Mouse (Mus musculus) heart, postnatal 14 days (tissue): ENCODE data around the gene Gramd1a. TPM values are rescaled to one million over a fixed set of nuclear protein-coding genes. Genes with fewer than 3 reads are reported as not detected.

Source experiments
- DNase-seq, 2 experiments: peaks; one replicate each; pipeline ENCODE4 v3.0.0; 2021 to 2022
- intact Hi-C: fragments of 180-260 bp; cut with DNase I; formaldehyde crosslinking; loops from one replicate; pipeline ENCODE4 v1.15.1; 2025
- total RNA-seq, 2 experiments: library from RNA; stranded (reverse); gene quantifications; 2 replicates each; pipeline ENCODE4 v1.2.3; 2021

Gramd1a gene
- total RNA-seq, 2 experiments from 2014 or later: 30.3 to 34.1 TPM

DNA sequence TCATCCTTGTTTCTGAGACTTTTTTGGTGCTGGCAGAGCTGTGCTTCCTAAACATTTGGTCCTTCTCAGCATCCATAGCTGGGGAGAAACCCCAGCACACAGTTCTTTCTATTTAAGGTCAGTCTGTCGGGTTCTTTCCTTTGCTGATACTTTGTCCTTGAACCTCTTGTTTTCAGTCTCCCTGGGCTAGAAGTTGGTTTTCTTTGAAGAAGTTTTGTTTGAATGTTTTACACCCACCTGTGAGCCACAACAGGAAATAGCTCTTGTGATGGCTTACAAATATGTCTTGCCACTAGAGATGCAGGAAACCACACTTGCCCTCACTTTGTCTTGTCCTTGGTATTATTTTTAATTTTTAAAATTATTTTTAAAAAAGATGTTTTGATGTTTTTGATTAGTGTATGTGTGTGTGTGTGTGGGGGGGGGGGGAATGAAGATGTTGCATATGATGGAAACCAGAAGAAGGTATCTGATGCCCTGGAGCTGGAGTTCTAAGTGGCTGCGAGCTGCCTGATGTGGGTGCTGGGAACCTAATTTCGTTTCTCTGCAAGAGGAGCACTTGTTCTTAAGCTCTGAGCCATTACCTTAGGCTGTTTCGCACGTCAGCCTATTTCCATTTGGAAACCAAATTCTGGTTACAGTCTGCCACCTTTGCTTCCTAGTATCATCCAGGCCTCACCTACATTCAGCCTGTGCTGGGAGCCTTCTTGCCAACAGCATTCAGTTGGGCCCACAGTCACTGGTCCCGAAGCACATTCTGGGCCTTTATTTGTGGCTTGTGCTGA lies 2.0 kb downstream of the Gramd1a start:
- DNase-seq: no peak
- intact Hi-C loops: no loop called here

GRCm38 (mm10) chr7:31151301-31152241 lies 4.1 kb downstream of the Gramd1a start:
- intact Hi-C loops: no loop called here

DNA sequence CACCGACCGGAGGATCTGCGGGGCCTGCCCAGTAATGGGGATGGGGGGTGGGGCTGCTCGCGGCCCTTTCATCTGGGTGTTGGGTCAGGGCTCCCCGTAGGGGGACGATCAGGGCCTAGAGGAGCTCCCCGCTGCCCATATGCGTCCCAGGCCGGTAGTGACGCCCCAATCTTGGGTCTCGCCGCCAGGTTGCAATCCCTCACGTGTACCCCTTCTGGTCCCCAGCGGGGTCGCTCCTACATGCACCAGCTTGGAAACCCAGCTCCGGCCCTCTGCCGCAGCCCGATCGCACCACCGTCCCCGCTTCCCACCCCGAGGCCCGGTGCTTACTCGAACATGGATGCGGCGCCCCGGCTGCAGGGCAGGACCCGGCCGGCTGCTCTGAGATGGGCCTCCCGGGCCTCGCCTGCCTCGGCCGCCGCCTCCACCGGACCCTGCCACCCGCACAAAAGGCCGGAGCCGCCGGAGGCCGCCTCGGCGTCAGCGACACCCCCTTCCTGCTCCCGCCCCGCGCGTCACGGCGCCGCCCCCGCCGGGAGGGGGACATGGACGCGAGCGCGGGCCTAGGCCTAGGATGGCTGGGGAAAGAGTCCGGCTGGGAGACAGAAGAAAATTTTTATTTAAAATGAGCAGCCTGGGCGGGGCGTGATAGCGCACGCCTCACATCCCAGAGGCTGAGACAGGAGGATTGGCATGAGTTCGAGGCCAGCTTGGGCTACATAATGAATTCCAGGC lies 5.0 kb downstream of the Gramd1a start:
- intact Hi-C loops: no loop called here
- peak; percentile 95 for DNase-seq

More at GRCm38 (mm10) chr7:31151301-31152241, 4.1 kb downstream of the Gramd1a start:
- peak; percentile 68 to 70 for DNase-seq

- intact Hi-C loops: no loop called here
- no peak for DNase-seq
Measured at GRCm38 (mm10) chr7:31149751-31150565, 5.7 kb downstream of the Gramd1a start.

DNA sequence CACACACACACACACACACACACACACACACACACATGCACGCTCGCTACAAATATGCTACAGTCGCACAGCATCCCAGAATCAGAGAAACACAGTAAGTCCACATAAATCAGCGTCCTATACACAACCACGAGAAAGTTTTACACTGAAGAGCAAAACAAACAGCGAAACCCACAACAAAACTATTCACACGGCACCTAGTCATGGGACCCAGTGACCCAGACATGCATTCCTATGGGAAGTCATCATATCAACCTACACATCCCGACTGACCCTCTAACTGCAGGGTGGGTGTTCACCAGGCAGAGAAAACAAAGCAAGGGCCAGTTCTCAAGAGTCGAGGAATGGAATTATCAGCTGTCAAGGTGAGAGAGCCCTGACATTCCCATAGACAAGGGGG lies 6.4 kb downstream of the Gramd1a start:
- intact Hi-C loops: no loop called here
- no peak for DNase-seq

GRCm38 (mm10) chr7:31148756-31149155 lies 6.9 kb downstream of the Gramd1a start:
- intact Hi-C loops: no loop called here

DNA sequence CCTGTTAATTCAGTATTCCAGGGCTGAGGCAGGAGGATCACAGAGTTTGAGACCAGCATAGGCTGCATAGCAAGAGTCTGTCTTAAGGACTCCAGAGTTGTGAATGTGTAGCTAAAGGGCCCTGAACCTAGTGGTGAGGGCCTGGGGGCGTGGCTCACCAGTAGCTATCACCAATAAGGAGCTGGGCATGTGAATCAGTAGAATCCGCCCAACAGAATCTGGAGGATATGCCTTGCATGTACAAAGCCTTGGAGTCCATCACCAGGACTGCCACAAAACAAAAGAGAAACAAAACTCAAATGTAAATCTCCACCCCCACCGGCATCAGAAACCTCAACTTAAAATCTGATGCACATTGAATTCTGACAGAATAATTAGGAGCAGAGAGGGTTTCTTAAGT lies 7.6 kb downstream of the Gramd1a start:
- intact Hi-C loops: no loop called here
- no peak for DNase-seq

More at GRCm38 (mm10) chr7:31148756-31149155, 6.9 kb downstream of the Gramd1a start:
- peak; percentile 61 to 71 for DNase-seq

DNA sequence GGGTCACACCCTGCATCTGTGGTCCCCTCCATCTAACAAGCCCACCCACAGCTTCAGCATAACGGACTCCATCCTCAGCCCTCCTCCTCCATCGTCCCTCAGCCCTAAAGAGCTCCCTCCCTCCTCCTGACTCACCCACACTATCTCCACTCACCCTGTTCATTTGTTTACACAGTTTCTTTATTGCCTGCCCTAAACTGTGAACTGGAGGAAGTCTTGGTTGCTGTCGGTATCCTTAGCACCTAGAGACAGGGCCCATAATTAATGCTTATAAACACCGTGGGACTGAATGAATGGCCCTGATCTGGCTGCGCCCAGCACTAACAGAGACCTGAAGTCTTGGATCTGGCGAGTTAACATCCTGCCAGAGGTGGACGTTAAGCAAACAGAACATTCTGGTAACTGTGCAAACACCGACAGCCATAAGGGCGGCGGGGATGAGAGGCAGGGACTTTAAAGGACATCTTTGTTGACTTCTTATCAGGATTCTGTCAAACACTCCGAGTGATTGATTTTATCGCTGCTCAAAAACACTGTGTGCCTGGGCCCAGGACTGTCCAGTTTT lies 10.0 kb downstream of the Gramd1a start:
- intact Hi-C loops: no loop called here
- DNase-seq: no peak

DNA sequence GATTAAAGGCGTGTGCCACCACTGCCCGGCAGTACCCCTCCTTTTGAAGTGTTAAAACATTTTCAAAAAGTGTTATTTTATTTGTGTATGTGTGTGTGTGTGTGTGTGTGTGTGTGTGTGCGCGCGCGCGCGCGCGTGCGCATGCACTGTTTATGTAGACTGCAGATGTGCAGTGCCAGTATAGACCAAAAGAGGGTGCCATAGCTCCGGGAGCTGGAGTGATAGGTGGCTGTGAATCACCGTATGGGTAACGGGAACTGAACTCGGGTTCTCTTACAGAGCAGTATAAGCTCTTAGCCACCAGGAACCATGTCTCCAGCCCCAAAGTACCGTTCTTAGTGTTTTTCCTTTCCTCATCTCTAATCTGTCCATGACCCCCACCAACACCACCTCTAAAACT lies 10.8 kb downstream of the Gramd1a start:
- intact Hi-C loops: no loop called here
- no peak for DNase-seq

GRCm38 (mm10) chr7:31140941-31141340 lies 14.8 kb downstream of the Gramd1a start:
- intact Hi-C loops: loop anchor here (1.0 kb wide), 1 partner anchor 31 kb away; no protein-coding TSS in a partner anchor
- no peak for DNase-seq

GRCm38 (mm10) chr7:31140302-31140701 lies 15.4 kb downstream of the Gramd1a start:
- no peak for DNase-seq
- intact Hi-C loops: loop anchor here (1.0 kb wide), 1 partner anchor 32 kb away; no protein-coding TSS in a partner anchor

- intact Hi-C loops: loop anchor here (1.0 kb wide), 1 partner anchor 33 kb away; no protein-coding TSS in a partner anchor
- DNase-seq: peak; percentile 70 to 76
Measured at GRCm38 (mm10) chr7:31139765-31140164, 15.9 kb downstream of the Gramd1a start.

GRCm38 (mm10) chr7:31135717-31136116 lies 20.0 kb downstream of the Gramd1a start:
- intact Hi-C loops: no loop called here
- no peak for DNase-seq

GRCm38 (mm10) chr7:31131866-31132265 lies 23.8 kb downstream of the Gramd1a start:
- no peak for DNase-seq
- intact Hi-C loops: no loop called here

GRCm38 (mm10) chr7:31130841-31131240 lies 24.9 kb downstream of the Gramd1a start:
- intact Hi-C loops: no loop called here
- peak; percentile 44 to 68 for DNase-seq

- DNase-seq: no peak
- intact Hi-C loops: no loop called here
Measured at GRCm38 (mm10) chr7:31130197-31130596, 25.5 kb downstream of the Gramd1a start.

DNA sequence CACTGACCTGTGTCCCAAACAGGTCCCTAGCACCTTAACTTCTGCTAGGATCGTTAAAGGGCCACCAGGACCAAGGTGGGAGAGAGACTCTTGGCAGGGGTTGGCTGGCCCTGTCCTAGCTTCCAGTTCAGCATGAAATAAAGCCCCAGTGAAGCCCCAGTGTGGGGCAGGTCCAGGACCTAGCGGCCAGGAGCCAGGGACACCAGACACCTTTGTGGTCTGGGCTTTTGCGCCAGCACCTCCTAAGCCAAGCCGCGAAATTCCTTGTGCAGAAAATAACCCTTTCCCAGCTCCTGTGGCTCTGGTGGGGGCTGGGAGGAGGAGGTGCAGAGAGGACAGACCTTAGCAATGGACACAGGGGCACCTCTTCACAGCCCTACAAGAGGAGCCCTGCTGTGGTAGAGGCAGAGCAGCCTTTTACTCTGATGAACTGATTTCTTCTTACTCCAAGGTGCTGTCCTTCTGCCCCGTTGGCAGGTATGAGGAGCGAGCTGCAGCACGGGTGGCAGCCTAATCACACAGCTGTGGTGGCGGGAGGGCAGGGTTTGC lies 27.5 kb downstream of the Gramd1a start:
- intact Hi-C loops: loop anchor here (2.0 kb wide), 1 partner anchor 23 kb away; no protein-coding TSS in a partner anchor

DNA sequence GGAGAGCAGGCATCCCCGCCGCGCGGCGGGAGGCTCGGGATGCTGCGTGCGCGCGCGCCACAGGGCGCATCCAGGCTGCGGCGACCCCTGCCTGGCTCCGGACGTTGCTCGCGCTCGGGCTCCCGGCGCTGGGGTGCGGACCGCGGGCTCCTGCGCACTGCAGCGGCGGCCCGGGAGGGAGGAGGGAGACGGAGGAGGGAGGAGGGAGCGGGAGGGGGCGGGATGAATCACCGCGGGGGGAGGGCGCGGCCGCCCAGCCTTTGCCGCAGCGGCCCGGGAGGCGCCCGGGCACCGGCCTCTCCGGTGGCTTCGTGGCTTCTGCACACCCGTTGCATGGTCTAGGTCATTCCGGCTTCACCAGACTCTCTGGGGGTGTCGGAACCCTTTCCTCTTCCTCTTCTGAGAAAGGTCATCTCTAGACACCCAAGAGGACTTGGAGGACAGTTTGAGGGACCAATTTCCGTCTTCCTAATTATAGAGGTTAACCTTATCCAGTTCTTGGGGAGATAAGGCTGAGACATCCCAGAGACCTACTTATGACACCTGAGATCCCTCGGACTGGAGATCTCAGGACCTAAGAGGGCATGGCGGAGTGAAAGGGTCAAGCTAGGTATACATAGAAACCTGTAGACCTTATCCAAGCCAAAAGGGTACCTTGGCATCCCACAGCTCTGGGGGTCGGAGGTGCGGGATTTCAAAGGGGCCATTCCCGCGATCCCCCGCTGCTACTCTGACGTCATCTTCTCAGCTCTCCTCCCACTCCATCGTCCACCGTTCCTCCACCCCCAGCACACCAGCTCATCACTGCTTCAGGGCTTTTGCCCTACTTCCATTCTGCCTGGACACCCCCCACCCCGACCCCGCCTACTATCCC lies 28.6 kb downstream of the Gramd1a start, which contains the start of gene Scn1b:
TSS of gene Scn1b (minus strand) at position 153 of the 874 bp plus-strand sequence.
- intact Hi-C loops: no loop called here
- peak; percentile 73 to 79 for DNase-seq

More for the DNA sequence above, 27.5 kb downstream of the Gramd1a start:
- DNase-seq: no peak
